Mouse (Mus musculus) liver, embryonic 14 days (tissue): ENCODE data around the gene Tubb4a. TPM values are rescaled to one million over a fixed set of nuclear protein-coding genes. Genes with fewer than 3 reads are reported as not detected.

Experiments used
- polyA plus RNA-seq: library from polyadenylated mRNA; depleted of rRNA; stranded (reverse); fragments of >200 nt; gene quantifications from 2 replicates; pipeline ENCODE4 v1.2.3, GENCODE M21; 2012; rRNA removed

Gene Tubb4a
- polyA plus RNA-seq = 0.18 and 0.37 TPM in 2 replicates

DNA sequence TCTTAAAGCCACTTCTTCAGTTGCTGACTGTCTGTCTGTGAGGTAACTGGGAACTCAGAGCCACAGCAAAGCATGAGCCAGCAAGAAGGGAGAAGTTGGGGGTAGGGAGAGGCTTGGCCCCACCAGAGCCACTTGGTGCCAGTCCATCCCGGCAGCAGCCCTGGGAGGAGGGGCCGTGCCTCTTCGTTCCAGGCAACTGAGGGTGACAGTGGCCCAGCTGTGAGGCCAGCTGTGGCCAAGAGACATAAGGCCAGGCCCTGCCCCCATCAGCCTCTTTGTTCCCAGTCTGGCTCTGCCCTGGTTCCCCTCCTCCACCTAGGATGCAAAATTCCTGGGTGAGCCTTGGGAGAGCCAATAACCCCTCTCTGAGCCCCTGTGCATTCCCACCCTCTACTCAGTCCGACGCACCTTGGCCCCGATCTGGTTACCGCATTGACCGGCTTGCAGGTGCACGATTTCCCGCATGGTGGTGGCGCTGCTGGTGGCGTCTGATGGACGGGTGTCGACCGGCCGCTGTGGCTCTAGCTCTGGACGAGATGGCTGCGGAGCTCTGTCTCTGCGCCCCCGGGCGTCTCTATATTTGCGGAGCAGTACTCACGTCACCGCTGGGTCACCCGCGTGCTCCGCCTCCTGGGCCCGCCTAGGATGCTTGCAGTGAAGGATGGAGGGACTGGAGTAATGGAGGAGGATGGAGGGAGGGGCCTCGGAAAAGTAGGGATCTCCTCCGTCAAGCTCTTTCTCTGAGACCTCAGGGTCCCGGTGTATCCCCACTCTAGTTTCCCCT, at the start of gene Tubb4a:
Gene Tubb4a, minus strand, starts transcription at position 734 of the 784 bp plus-strand sequence.

DNA sequence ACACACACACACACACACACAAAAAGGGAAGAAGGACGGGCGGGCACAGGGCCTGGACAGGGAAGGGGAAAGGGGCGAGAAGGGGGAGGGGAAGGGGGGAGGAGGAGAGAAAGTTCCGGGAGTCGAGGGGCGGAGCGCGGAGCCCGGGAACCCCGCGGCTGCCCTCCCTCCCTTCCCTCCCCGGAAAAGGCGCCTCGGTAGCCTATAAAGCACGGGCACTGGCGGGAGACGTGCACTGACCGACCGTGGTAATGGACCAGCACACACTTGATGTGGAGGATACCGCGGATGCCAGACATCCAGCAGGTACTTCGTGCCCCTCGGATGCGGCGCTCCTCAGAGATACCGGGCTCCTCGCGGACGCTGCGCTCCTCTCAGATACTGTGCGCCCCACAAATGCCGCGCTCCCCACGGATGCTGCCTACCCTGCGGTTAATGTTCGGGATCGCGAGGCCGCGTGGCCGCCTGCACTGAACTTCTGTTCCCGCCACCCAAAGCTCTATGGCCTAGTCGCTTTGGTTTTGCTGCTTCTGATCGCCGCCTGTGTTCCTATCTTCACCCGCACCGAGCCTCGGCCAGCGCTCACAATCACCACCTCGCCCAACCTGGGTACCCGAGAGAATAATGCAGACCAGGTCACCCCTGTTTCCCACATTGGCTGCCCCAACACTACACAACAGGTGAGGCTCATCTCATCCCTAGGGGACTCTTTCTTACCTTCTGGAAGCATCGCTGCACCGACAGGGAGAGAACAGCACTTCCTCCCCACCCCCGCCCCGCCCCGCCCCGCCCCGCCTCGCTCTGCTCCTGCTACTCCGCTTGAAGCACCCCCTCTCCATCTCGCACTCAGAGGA, 17.8 kb upstream of the Tubb4a start, which contains the start of gene Tnfsf9:
Gene Tnfsf9, plus strand, starts transcription at position 145 of the 854 bp plus-strand sequence.

DNA sequence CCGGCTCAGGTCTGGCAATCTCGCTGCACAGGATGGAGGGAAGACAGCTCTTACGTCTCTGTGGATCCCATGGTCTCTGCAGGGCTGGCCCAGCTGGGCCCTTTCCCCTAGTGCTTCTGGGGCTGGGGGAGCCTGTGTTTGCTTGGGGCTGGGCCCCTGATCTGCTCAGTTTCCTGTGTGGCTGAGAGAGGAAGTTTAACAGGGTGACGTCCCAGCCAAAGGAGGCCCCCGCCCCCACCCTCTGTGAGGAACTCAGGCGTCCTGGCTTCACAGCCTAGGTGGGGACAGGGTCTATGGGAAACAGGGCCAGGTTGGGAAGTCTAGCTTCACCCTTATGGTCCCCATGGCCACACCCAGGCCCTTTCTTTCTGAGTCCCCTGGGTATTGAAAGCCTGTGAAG, 9.2 kb downstream of the Tubb4a start, which contains the start of gene Dennd1c:
Gene Dennd1c, minus strand, starts transcription at position 179 of the 400 bp plus-strand sequence.

DNA sequence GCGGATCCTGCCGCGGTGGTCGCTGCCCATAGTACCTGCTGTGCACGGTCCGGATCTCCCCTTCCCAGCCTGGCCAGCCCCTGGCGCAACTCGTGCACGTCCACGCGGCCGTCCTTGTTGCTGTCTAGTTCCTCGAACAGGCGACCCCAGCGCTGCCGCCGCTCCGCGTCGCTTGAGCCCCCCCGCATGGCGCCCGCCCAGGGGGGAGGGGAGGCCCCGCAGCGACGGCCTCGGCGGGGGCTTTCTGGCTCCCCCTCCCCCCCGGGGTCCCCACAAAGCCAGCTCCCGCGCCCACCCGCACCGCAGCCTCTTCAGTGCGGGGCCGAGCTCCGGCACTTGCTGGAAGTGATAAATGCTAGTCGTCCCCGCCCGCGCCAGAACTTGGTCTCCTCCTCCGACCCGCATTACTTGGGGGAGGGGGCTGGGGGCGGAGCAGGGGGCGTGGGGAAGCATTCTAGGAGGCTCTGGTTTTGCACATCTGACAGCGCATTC, 28.1 kb downstream of the Tubb4a start, which contains the start of gene Slc25a23:
Gene Slc25a23, minus strand, starts transcription at position 378 of the 492 bp plus-strand sequence.

DNA sequence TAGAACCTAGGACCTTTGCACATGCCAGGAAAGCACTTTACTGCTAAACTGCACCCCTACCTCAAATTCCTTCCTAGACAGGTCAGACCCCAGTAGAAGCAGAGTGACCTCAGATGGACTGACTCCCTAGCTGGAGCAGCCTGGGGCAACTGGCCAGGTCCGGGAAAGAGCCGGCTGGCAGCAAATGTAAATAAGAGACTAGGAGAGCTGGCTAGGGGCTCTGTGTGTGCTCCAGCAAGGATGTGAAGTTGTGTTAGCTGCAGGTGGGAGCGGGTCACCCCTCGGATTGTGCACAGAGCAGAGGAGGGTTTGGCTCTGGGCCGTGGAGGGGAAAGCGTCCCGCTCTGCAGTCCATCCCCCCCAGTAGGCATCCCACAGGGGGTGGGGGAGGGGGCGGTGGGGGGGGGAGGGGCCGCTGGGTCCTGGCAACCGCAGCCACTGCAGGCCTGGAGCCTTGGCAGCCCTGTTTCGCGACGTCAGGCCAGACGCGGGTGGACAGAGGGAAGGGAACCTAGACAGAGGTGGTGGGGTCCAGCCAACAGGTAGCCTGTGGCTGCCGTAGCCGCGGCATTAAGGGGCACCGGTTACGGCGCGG, 28.6 kb downstream of the Tubb4a start, which contains the start of gene Crb3:
Gene Crb3, plus strand, starts transcription at position 215 of the 595 bp plus-strand sequence.

GRCm38 (mm10) chr17:57041554-57041953, 46.0 kb downstream of the Tubb4a start, which contains the start of gene Slc25a41:
TSS of gene Slc25a41 (minus strand) at chr17:57041654.

DNA sequence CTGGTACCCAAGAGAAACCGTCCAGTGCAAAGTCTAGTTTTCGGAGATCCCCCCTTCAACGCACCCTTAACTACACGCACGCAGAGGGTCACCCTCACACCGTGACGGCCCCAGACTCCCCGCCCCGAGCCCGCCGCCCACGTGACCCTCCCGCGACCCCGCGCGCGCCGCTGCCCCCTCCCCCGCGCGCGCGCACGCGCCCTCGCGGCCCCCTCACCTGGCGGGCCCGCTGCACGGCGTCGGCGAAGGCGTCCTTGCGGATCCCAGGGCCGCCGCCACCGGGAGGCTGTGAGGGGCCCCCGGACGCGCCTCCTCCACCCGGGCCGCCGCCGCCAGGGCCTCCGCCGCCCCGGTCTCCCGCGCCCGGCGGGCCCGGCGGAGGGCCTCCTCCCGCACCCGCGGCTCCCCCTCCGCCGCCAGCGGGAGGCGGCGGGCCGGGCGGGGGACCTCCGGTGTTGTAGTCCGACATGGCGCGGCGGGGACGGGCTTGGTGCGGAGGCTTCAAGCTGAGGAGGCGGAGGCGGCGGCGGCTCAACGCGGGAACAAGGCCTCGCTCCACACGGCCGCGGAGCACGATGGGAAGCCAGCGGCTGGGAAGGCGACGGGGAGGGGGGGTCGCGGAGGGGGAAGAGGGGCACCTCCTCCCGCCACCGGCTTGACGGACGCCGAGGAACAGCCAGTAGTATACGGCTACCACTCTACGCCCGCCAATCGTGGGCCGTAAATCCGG, 56.5 kb downstream of the Tubb4a start, which contains the start of gene Khsrp:
Gene Khsrp, minus strand, starts transcription at position 592 of the 730 bp plus-strand sequence.

Other genes starting within 250 kb of the Tubb4a start
- not detected in 2 replicates for gene Acsbg2, start 213.3 kb downstream of the Tubb4a start, polyA plus RNA-seq
- gene 1700061G19Rik, start 212.3 kb downstream of the Tubb4a start, polyA plus RNA-seq = 0.01 TPM in 2 replicates
- 10.1 and 11.0 TPM in 2 replicates for gene Mllt1, start 152.4 kb downstream of the Tubb4a start, polyA plus RNA-seq
- not detected in 2 replicates for gene Acer1, start 105.7 kb downstream of the Tubb4a start, polyA plus RNA-seq
- gene Clpp, start 97.5 kb downstream of the Tubb4a start, polyA plus RNA-seq = 57.9 and 62.5 TPM in 2 replicates
- 9.1 and 11.2 TPM in 2 replicates for gene Alkbh7, start 90.4 kb downstream of the Tubb4a start, polyA plus RNA-seq
- gene Pspn, start 87.8 kb downstream of the Tubb4a start, polyA plus RNA-seq = not detected in 2 replicates
- gene Gtf2f1, start 76.5 kb downstream of the Tubb4a start, polyA plus RNA-seq = 60.1 and 66.8 TPM in 2 replicates
- not detected in 2 replicates for gene Gm17949, start 76.3 kb downstream of the Tubb4a start, polyA plus RNA-seq
- 30.1 and 35.2 TPM in 2 replicates for gene Khsrp, start 56.3 kb downstream of the Tubb4a start, polyA plus RNA-seq
- gene Slc25a41, start 46.1 kb downstream of the Tubb4a start, polyA plus RNA-seq = not detected in 2 replicates
- gene Crb3, start 28.7 kb downstream of the Tubb4a start, polyA plus RNA-seq = 4.4 and 5.0 TPM in 2 replicates
- 7.2 and 9.3 TPM in 2 replicates for gene Slc25a23, start 27.9 kb downstream of the Tubb4a start, polyA plus RNA-seq
- 0.93 and 1.6 TPM in 2 replicates for gene Dennd1c, start 9.3 kb downstream of the Tubb4a start, polyA plus RNA-seq
- gene Tnfsf9, start 17.5 kb upstream of the Tubb4a start, polyA plus RNA-seq = 0.46 and 0.59 TPM in 2 replicates
- gene Cd70, start 62.0 kb upstream of the Tubb4a start, polyA plus RNA-seq = not detected in 2 replicates
- 2.1 and 2.4 TPM in 2 replicates for gene Tnfsf14, start 106.4 kb upstream of the Tubb4a start, polyA plus RNA-seq
- gene C3, start 140.4 kb upstream of the Tubb4a start, polyA plus RNA-seq = 240 and 245 TPM in 2 replicates
- 7.1 and 7.9 TPM in 2 replicates for gene Gpr108, start 160.7 kb upstream of the Tubb4a start, polyA plus RNA-seq
- gene Trip10, start 161.7 kb upstream of the Tubb4a start, polyA plus RNA-seq = 6.3 and 7.9 TPM in 2 replicates
- gene Vav1, start 191.3 kb upstream of the Tubb4a start, polyA plus RNA-seq = 7.1 and 9.0 TPM in 2 replicates